Mouse (Mus musculus) lung, postnatal 0 days (tissue): ENCODE measurements around the gene Crebrf. TPM values are rescaled to one million over a fixed set of nuclear protein-coding genes. Genes with fewer than 3 reads are reported as not detected.

Experiments used
- ATAC-seq: fragments of 200-750 bp; cut with Nextera tagmentation; 2 replicates; pipeline ENCODE4 v1.8.0; 2017; ENCODE audit warnings: moderate library complexity
- DNase-seq: peaks from one replicate; pipeline ENCODE4 v3.0.0-alpha.2; 2016; ENCODE audit warnings: low spot score
- H3K27ac ChIP-seq: fragments of 300-500 bp; sonication (generic); 2 replicates; pipeline ENCODE4 v1.5.1; 2014; ENCODE audit warnings: antibody characterized with exemption, mild to moderate bottlenecking, low read length, mixed read lengths
- H3K27me3 ChIP-seq: fragments of 300-500 bp; sonication (generic); replicated peaks from 2 replicates; pipeline ENCODE4 v1.6.1; 2014; ENCODE audit warnings: low read length, mixed read lengths; ENCODE audit not compliant: insufficient read depth
- H3K36me3 ChIP-seq: fragments of 300-500 bp; sonication (generic); 2 replicates; pipeline ENCODE4 v1.6.1; 2014; ENCODE audit warnings: low read length, mixed read lengths; ENCODE audit not compliant: insufficient read depth
- H3K4me1 ChIP-seq: fragments of 300-500 bp; sonication (generic); 2 replicates; pipeline ENCODE4 v1.6.1; 2014; ENCODE audit warnings: antibody characterized with exemption, low read depth, low read length, mixed read lengths; ENCODE audit not compliant: insufficient read depth
- H3K4me2 ChIP-seq: fragments of 300-500 bp; sonication (generic); replicated peaks from 2 replicates; pipeline ENCODE4 v1.6.1; 2014; ENCODE audit warnings: low read depth, mild to moderate bottlenecking, low read length, moderate library complexity, mixed read lengths
- H3K4me3 ChIP-seq: fragments of 300-500 bp; sonication (generic); 2 replicates; pipeline ENCODE4 v1.5.1; 2014; ENCODE audit warnings: low read depth, low read length
- H3K9ac ChIP-seq: fragments of 300-500 bp; sonication (generic); replicated peaks from 2 replicates; pipeline ENCODE4 v1.6.1; 2014; ENCODE audit warnings: low read depth, mild to moderate bottlenecking
- H3K9me3 ChIP-seq: fragments of 300-500 bp; sonication (generic); 2 replicates; pipeline ENCODE4 v1.6.1; 2016; ENCODE audit warnings: low read length, mixed read lengths
- CTCF ChIP-seq: IDR thresholded peaks from 2 replicates; pipeline ENCODE4 v1.5.1; 2016; ENCODE audit warnings: antibody characterized with exemption, mild to moderate bottlenecking
- EP300 ChIP-seq: IDR thresholded peaks from 2 replicates; pipeline ENCODE4 v1.6.1; 2016; ENCODE audit warnings: antibody characterized with exemption, mild to moderate bottlenecking, control low read depth
- WGBS: fragments of 180-500 bp; shearing (Covaris S2); extraction: QIAGEN DNeasy Blood & Tissue Kit; methylation state at CpG from one replicate; pipeline ENCODE4 v1.1.7; 2014; 5-methylcytosine and 5-hydroxymethylcytosine counted together
- polyA plus RNA-seq: library from polyadenylated mRNA; unstranded; fragments of >200 nt; fragmentation: Nextera tagmentation; extraction: Ambion mirVana; gene quantifications from 2 replicates; pipeline ENCODE4 v1.2.1, GENCODE M21; 2015

Crebrf gene
- polyA plus RNA-seq, 1 experiment from 2014 or later: 38.7 TPM

DNA sequence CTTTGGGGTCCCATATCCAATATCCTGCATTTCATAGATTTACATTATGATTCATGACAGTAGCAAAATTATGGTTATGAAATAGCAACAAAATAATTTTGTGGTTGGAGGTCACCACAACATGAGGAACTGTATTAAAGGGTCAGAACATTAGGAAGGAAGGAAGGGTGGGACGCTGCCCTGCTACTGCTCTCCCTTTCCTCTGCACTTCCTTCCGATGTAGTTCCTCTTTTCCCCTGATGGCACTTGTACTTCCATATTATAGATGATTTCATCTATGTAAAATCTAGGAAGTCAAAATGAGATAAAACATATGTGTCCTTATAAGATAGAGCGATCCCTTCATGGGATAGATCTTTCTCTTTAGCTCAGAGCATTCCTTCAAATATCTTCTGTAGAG, 34.5 kb downstream of the Crebrf start:
- no peak overlapping the region for H3K4me3 ChIP-seq
- 81% methylated on average over 3 of the region's 3 CpGs for WGBS
- no peaks in the 10 kb centered on the region for H3K4me1 ChIP-seq

DNA sequence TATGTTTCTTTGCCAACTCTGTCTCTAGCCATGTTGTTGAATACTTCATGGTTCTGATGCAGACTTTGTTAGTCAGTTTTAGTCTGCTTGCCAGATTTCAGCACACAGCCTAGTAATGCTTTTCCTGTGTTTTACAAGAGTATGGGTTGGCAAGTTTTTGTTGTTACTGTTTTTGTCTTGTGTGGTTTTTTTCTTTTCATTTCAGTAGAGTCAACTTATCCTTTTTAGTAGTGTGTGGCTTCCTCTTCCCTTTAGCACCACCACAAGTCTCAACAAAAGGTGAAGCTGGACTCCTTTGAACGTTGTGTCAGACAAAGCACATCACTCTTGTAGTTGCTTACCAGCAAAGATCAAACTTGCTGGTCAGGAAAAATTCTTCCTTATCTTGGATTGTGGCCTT, 36.8 kb downstream of the Crebrf start:
- Histone ChIP-seq H3K9ac (no peak overlapping the region), H3K36me3 (0 out of 2 replicates have a peak, but pooled peaks cover 3% of the 10 kb centered on the region), H3K27ac (no peak overlapping the region), H3K4me3 (no peak overlapping the region), H3K4me2 (no peak overlapping the region), H3K9me3 (no peaks in the 10 kb centered on the region), H3K4me1 (no peaks in the 10 kb centered on the region), H3K27me3 (no peaks in the 10 kb centered on the region)
- DNase-seq: no peak
- ATAC-seq: no peak
- TF ChIP-seq EP300 (no peak), CTCF (no peak)
- 59% methylated on average over 1 of the region's 1 CpGs for WGBS

More for the DNA sequence above, 34.5 kb downstream of the Crebrf start:
- ATAC-seq: no peak
- H3K27me3 ChIP-seq: no peaks in the 10 kb centered on the region
- DNase-seq: peak; percentile 11
- H3K27ac ChIP-seq: no peak overlapping the region
- TF ChIP-seq CTCF (no peak), EP300 (no peak)
- H3K9ac ChIP-seq: no peak overlapping the region
- H3K36me3 ChIP-seq: 0 out of 2 replicates have a peak, but pooled peaks cover 6% of the 10 kb centered on the region
- no peaks in the 10 kb centered on the region for H3K9me3 ChIP-seq
- H3K4me2 ChIP-seq: no peak overlapping the region

DNA sequence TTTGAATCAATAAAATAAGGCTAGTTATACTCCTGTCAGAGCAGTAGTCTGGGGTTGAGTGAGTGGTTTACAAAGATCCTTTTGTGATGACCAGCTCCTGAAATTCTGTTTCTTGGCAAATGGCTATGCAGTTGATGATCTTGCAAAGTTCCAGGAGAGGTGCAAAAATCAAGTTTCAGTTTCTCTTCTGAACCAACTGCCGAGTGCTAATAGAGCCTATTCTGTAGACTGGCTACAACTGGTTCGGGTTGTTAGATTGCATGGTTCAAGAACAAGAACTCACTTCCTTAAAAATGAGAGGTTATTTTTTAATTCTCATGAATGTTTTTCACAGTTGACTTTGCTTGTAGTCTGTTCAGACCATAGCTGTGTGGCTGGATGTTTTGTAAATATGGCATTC, 38.0 kb downstream of the Crebrf start:
- no peaks in the 10 kb centered on the region for H3K4me1 ChIP-seq
- ATAC-seq (no peak), DNase-seq (no peak)
- no peak overlapping the region for H3K27ac ChIP-seq
- H3K9me3 ChIP-seq: no peaks in the 10 kb centered on the region
- TF ChIP-seq CTCF (no peak), EP300 (no peak)
- H3K4me2 ChIP-seq: no peak overlapping the region
- no peak overlapping the region for H3K9ac ChIP-seq
- H3K4me3 ChIP-seq: no peak overlapping the region
- H3K36me3 ChIP-seq: 0 out of 2 replicates have a peak, but pooled peaks cover 3% of the 10 kb centered on the region
- WGBS: 83% methylated on average over 2 of the region's 2 CpGs
- H3K27me3 ChIP-seq: no peaks in the 10 kb centered on the region

DNA sequence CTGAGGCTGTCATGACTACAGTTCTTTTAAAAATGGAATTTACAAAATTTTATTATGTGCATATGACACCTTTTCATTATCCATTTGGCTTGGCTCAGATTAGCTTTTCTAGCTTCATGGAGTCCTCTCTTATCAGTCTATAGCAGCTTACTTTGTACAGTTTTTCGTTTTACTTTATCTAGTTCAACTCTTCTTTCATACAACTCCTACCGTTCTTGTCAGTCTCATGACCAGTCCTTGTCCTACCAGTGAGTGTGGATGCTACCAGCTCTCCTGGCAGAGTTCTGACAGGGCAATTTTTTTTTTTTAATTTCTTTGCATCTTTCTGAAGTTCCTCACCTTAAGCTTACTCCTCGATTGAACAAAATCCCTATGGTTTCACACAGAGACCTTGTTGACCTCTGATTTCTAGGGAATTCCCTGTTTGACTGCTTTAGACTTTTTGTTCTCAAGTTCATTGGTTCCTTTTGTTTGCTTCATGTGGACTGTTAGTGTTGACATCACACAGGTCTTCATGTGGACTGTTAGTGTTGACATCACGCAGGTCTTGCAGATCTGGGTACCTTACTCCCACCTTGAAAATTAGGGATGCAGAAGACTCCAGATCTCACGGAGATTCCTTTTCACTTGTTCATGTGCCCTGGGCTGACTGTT, 51.8 kb downstream of the Crebrf start:
- TF ChIP-seq CTCF (no peak), EP300 (no peak)
- Histone ChIP-seq H3K9ac (no peak overlapping the region), H3K27ac (no peak overlapping the region), H3K27me3 (no peaks in the 10 kb centered on the region), H3K4me3 (no peak overlapping the region), H3K4me2 (no peak overlapping the region), H3K4me1 (no peaks in the 10 kb centered on the region), H3K36me3 (peaks cover 27% of the 10 kb centered on the region), H3K9me3 (no peaks in the 10 kb centered on the region)
- DNase-seq: no peak
- ATAC-seq: no peak
- WGBS: 85% methylated on average over 5 of the region's 5 CpGs

DNA sequence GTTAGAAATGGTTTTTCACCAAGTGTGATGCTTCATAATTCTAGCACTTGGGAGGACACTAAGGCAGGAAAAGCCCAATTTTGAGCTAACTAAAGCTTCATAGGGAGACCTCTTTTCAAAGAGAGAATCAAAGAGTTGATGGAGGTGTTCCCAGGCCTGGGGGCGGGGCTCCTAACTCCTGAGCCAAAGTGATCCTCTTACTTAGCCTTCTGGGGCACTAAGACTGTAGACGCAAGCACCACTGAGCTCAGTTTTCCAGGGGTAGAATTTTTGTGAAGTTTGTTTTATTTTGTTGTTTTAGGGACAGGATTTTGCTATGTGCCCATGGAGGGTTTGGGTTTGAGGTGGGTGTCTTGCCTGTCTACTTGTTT, 52.3 kb downstream of the Crebrf start:
- WGBS: 72% methylated on average over 2 of the region's 2 CpGs
- Histone ChIP-seq H3K4me2 (no peak overlapping the region), H3K36me3 (peaks cover 24% of the 10 kb centered on the region; the same call in 1 of the 2 replicates), H3K27me3 (no peaks in the 10 kb centered on the region), H3K27ac (no peak overlapping the region), H3K9me3 (no peaks in the 10 kb centered on the region), H3K9ac (no peak overlapping the region), H3K4me1 (no peaks in the 10 kb centered on the region), H3K4me3 (no peak overlapping the region)
- ATAC-seq (no peak), DNase-seq (no peak)
- TF ChIP-seq CTCF: no peak
- no peak for TF ChIP-seq EP300

DNA sequence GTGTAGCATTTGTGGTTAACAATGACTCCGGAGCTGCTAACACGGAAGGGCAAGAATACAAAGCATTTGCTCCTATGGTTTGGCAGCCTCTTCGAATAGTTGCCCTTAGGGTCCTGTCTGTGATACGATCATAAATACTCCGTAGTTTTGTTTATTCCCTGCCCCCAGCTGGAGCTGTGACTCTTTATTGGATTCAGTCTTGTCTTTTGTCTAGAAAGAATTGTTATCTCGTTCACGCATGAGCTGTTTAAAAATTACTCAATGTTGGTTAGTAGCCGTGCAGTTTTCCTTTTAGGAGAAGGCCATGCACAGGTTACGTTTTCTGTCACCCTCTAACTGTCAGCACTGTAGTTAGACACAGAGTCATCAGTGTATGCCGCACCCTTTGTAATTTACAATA, 60.8 kb downstream of the Crebrf start:
- Histone ChIP-seq H3K27ac (no peak overlapping the region), H3K4me1 (no peaks in the 10 kb centered on the region), H3K36me3 (peaks cover 4% of the 10 kb centered on the region; the same call in 1 of the 2 replicates), H3K4me3 (no peak overlapping the region), H3K27me3 (no peaks in the 10 kb centered on the region), H3K9me3 (no peaks in the 10 kb centered on the region), H3K4me2 (no peak overlapping the region), H3K9ac (no peak overlapping the region)
- ATAC-seq: no peak
- TF ChIP-seq EP300 (no peak), CTCF (no peak)
- 54% methylated on average over 10 of the region's 10 CpGs for WGBS
- peak; percentile 13 for DNase-seq

DNA sequence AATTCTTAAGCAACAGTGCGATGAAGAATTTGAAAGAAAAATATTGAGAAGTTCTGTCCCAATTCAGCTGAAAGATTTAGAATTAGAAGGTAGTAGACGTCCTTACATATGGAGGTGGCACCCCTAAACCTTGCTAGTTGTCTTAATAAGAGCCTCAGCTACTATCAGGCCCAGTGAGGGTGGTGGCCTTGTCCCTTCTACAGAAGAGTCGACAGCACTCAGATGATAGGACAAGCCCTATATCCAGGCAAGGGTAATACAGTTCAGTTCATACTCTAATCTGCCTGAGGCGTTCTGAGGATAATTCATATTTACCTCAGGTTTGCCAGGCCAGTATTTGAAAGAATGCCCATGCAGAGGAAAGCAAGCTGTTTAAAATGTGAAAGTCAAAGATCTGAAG, 62.6 kb downstream of the Crebrf start:
- TF ChIP-seq EP300: no peak
- no peak for TF ChIP-seq CTCF
- H3K27ac ChIP-seq: no peak overlapping the region
- no peak overlapping the region for H3K4me2 ChIP-seq
- no peak overlapping the region for H3K4me3 ChIP-seq
- peaks cover 5% of the 10 kb centered on the region; the same call in 1 of the 2 replicates for H3K4me1 ChIP-seq
- H3K9ac ChIP-seq: no peak overlapping the region
- DNase-seq (no peak), ATAC-seq (no peak)
- H3K36me3 ChIP-seq: no peaks in the 10 kb centered on the region
- WGBS: 92% methylated on average over 4 of the region's 4 CpGs
- H3K27me3 ChIP-seq: no peaks in the 10 kb centered on the region
- H3K9me3 ChIP-seq: no peaks in the 10 kb centered on the region
